Mouse (Mus musculus) lung, postnatal 0 days (tissue): Measurements from ENCODE around the gene Muc20. TPM values are rescaled to one million over a fixed set of nuclear protein-coding genes. Genes with fewer than 3 reads are reported as not detected.

Source experiments
- ATAC-seq: fragments of 200-750 bp; cut with Nextera tagmentation; 2 replicates; pipeline ENCODE4 v1.8.0; 2017; ENCODE audit warnings: moderate library complexity
- DNase-seq: peaks from one replicate; pipeline ENCODE4 v3.0.0-alpha.2; 2016; ENCODE audit warnings: low spot score
- H3K27ac ChIP-seq: fragments of 300-500 bp; sonication (generic); 2 replicates; pipeline ENCODE4 v1.5.1; 2014; ENCODE audit warnings: antibody characterized with exemption, mild to moderate bottlenecking, low read length, mixed read lengths
- H3K27me3 ChIP-seq: fragments of 300-500 bp; sonication (generic); replicated peaks from 2 replicates; pipeline ENCODE4 v1.6.1; 2014; ENCODE audit warnings: low read length, mixed read lengths; ENCODE audit not compliant: insufficient read depth
- H3K36me3 ChIP-seq: fragments of 300-500 bp; sonication (generic); 2 replicates; pipeline ENCODE4 v1.6.1; 2014; ENCODE audit warnings: low read length, mixed read lengths; ENCODE audit not compliant: insufficient read depth
- H3K4me1 ChIP-seq: fragments of 300-500 bp; sonication (generic); 2 replicates; pipeline ENCODE4 v1.6.1; 2014; ENCODE audit warnings: antibody characterized with exemption, low read depth, low read length, mixed read lengths; ENCODE audit not compliant: insufficient read depth
- H3K4me2 ChIP-seq: fragments of 300-500 bp; sonication (generic); replicated peaks from 2 replicates; pipeline ENCODE4 v1.6.1; 2014; ENCODE audit warnings: low read depth, mild to moderate bottlenecking, low read length, moderate library complexity, mixed read lengths
- H3K4me3 ChIP-seq: fragments of 300-500 bp; sonication (generic); 2 replicates; pipeline ENCODE4 v1.5.1; 2014; ENCODE audit warnings: low read depth, low read length
- H3K9ac ChIP-seq: fragments of 300-500 bp; sonication (generic); replicated peaks from 2 replicates; pipeline ENCODE4 v1.6.1; 2014; ENCODE audit warnings: low read depth, mild to moderate bottlenecking
- H3K9me3 ChIP-seq: fragments of 300-500 bp; sonication (generic); 2 replicates; pipeline ENCODE4 v1.6.1; 2016; ENCODE audit warnings: low read length, mixed read lengths
- CTCF ChIP-seq: IDR thresholded peaks from 2 replicates; pipeline ENCODE4 v1.5.1; 2016; ENCODE audit warnings: antibody characterized with exemption, mild to moderate bottlenecking
- EP300 ChIP-seq: IDR thresholded peaks from 2 replicates; pipeline ENCODE4 v1.6.1; 2016; ENCODE audit warnings: antibody characterized with exemption, mild to moderate bottlenecking, control low read depth
- WGBS: fragments of 180-500 bp; shearing (Covaris S2); extraction: QIAGEN DNeasy Blood & Tissue Kit; methylation state at CpG from one replicate; pipeline ENCODE4 v1.1.7; 2014; 5-methylcytosine and 5-hydroxymethylcytosine counted together
- polyA plus RNA-seq: library from polyadenylated mRNA; unstranded; fragments of >200 nt; fragmentation: Nextera tagmentation; extraction: Ambion mirVana; gene quantifications from 2 replicates; pipeline ENCODE4 v1.2.1, GENCODE M21; 2015

Muc20 gene
- polyA plus RNA-seq, 1 experiment from 2014 or later = 1.1 TPM

DNA sequence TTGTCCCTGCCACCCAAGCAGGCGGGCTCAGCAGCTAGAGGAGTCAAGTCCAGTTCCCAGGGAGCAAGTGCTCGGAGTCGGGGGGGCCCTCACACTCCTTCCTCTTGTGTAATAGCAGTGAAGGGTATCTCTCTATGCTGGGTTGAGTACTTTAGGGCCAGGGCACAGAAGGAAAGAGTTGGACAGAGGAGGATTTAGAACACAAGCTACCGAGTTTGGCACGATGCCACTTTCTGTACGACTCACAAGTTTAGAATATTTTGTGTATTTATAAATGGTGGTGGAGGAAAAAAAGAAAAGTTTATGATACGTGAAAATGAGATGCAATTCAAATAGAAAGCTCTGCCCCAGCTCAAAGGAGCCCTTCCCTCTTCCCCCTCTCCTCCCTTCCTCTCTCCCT is 7.9 kb upstream of the Muc20 start:
- peak; percentile 43 for ATAC-seq
- no peak overlapping the region for H3K4me2 ChIP-seq
- H3K36me3 ChIP-seq = no peaks in the 10 kb centered on the region
- no peak overlapping the region for H3K9ac ChIP-seq
- H3K27me3 ChIP-seq = no peaks in the 10 kb centered on the region
- H3K9me3 ChIP-seq = no peaks in the 10 kb centered on the region
- WGBS = 39% methylated on average over 7 of the region's 7 CpGs
- no peak overlapping the region for H3K4me3 ChIP-seq
- peak; percentile 40; the same call in 1 of the 2 replicates for TF ChIP-seq EP300
- no peak for TF ChIP-seq CTCF
- H3K27ac ChIP-seq = no peak overlapping the region
- peak; percentile 69 for DNase-seq
- H3K4me1 ChIP-seq = no peaks in the 10 kb centered on the region; the same call in 1 of the 2 replicates

DNA sequence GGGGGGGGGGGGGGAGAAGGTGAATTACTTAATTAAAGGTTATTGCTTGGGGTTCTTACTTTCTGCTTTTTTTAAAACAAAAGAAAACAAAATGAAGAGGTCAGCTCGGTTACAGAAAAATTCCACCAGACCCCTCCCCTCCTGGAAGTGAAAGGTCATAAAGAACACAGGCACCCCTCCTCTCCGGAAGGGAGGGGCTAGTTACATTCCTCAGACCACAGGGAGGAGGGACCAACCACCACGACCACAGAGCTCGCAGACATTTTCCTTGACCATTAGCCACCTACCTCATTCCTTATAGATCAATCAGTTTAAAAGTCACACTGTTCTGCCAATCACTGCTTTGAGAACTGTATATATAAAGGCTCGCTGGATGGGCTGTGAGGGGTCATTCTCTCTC is 6.7 kb upstream of the Muc20 start:
- 34% methylated on average over 5 of the region's 5 CpGs for WGBS
- DNase-seq = peak; percentile 36
- Histone ChIP-seq H3K36me3 (no peaks in the 10 kb centered on the region), H3K4me2 (no peak overlapping the region), H3K4me1 (no peaks in the 10 kb centered on the region; the same call in 1 of the 2 replicates), H3K4me3 (no peak overlapping the region), H3K9ac (no peak overlapping the region), H3K9me3 (no peaks in the 10 kb centered on the region), H3K27me3 (no peaks in the 10 kb centered on the region), H3K27ac (no peak overlapping the region; the same call in 1 of the 2 replicates)
- ATAC-seq = no peak
- TF ChIP-seq CTCF (no peak), EP300 (no peak)

DNA sequence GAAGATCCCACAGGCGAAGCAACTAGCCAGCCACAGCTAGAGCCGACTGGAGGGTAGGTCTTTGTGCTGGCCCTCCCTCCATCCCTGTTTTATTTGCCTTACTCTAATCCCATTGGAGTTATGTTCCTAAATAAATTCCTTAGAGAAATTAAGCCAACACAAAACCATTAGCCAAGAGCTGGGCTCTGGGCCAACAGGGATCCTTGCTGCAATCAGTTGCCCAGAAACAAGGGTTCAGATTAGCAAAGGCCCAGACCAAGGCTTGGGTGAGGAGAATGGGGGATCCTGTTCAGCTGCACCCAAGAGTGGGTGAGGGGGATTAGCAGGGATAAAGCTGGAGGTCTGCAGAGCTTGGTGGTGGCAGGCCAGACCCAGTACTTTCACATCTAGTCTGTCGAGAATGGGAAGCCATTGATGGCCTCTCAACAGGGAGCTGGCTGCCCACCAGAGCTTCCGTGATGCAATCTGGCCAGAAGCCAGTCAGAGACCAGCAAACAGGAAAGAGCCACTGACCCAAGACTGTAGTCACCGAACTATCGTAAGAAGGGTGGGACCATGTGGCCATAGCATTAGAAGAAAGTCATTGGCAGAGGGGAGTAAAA is 6.1 kb upstream of the Muc20 start:
- ATAC-seq (peak; percentile 65), DNase-seq (peak; percentile 91)
- H3K36me3 ChIP-seq = no peaks in the 10 kb centered on the region
- H3K4me3 ChIP-seq = no peak overlapping the region
- H3K4me1 ChIP-seq = no peaks in the 10 kb centered on the region; the same call in 1 of the 2 replicates
- H3K27me3 ChIP-seq = no peaks in the 10 kb centered on the region
- TF ChIP-seq CTCF (no peak), EP300 (peak; percentile 63; the same call in 1 of the 2 replicates)
- no peak overlapping the region for H3K9ac ChIP-seq
- no peaks in the 10 kb centered on the region for H3K9me3 ChIP-seq
- peak overlapping the region; percentile 52 for H3K27ac ChIP-seq
- WGBS = 8% methylated on average over 6 of the region's 6 CpGs
- H3K4me2 ChIP-seq = no peak overlapping the region

DNA sequence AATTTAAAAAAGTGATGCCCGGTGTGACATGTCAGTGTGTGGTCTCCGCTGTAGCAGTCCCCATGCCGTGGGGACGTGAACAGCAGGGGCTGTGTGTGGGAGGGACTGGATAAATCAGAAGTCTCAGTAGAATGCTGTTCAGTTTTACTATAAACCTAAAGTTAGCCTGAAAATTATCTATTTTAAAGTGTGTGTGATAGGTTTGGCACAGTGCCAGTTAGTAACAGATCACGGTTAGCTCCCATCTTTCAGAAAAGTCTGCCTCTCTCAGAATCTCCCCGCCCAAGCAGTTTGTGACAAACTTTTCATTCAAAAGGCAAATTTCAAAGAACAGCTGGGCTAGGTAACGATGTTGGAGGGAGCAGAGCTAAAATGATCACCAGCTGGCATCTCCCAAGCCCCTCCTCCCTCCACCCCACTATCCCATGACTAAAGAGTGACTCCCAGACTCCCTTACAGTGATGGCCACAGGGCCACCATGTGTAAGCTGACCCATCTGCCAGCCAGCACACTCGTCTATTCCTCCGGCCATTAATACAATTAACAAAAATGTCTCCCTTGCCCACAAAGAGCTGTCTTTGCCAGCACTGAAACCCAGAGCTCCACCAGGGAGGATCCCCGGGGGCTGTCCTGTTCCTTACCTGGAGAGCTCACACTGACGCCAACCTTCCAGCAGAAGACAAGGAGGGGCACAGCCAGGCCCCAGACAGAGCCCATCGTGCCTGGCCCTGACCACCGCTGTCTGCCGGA is 384 bp downstream of the Muc20 start:
- 53% methylated on average over 14 of the region's 14 CpGs for WGBS
- no peak overlapping the region for H3K27ac ChIP-seq
- H3K4me3 ChIP-seq = no peak overlapping the region
- H3K4me2 ChIP-seq = no peak overlapping the region
- no peaks in the 10 kb centered on the region for H3K36me3 ChIP-seq
- no peaks in the 10 kb centered on the region for H3K27me3 ChIP-seq
- TF ChIP-seq EP300 (no peak), CTCF (no peak)
- ATAC-seq = no peak
- no peak overlapping the region for H3K9ac ChIP-seq
- H3K9me3 ChIP-seq = no peaks in the 10 kb centered on the region
- no peaks in the 10 kb centered on the region for H3K4me1 ChIP-seq
- DNase-seq = no peak

DNA sequence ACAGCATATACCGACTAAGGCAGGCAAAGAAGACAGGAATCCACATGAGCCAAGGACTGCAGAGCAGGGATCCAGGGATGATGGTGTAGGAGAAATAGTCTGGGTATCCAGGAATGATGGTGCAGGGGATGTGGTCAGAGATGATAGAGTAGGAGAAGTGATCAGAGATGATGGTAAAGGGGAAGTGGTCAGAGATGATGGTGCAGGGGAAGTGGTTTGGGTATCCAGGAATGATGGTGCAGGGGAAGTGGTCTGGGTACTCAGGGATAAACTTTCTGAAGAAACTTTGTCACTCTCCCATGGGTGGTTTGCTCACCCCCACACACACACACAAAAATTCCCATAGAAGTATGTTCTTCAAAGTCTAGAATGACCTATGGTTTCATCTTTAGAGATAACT is 2.1 kb downstream of the Muc20 start:
- Histone ChIP-seq H3K36me3 (no peaks in the 10 kb centered on the region), H3K27me3 (no peaks in the 10 kb centered on the region), H3K9ac (no peak overlapping the region), H3K27ac (no peak overlapping the region), H3K9me3 (no peaks in the 10 kb centered on the region), H3K4me3 (no peak overlapping the region), H3K4me2 (no peak overlapping the region), H3K4me1 (no peaks in the 10 kb centered on the region)
- 73% methylated on average over 1 of the region's 1 CpGs for WGBS
- DNase-seq (no peak), ATAC-seq (no peak)
- TF ChIP-seq CTCF = no peak

DNA sequence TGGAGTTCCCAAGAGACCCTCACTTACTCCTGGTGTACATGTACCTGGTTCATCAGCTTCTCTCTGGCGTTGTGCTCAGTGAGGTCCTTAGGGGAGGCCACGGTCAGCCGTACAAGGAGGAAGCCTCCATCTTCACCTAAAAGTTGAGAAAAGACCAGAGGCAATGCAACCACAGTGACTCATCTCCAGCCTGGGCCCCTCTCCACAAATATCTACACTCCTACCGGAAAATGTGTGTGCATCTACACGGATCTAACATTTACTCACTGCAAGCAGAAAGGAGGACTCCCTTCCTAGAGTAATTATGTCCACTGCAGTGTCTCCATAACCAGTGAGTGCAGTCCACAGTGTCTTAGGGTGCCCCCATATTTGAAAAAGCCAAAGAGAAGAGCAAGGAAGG is 7.2 kb downstream of the Muc20 start:
- TF ChIP-seq CTCF (no peak), EP300 (no peak)
- H3K9me3 ChIP-seq = no peaks in the 10 kb centered on the region
- no peak overlapping the region for H3K9ac ChIP-seq
- no peak overlapping the region for H3K4me2 ChIP-seq
- no peak for ATAC-seq
- no peak for DNase-seq
- no peaks in the 10 kb centered on the region for H3K4me1 ChIP-seq
- no peaks in the 10 kb centered on the region for H3K27me3 ChIP-seq
- H3K36me3 ChIP-seq = no peaks in the 10 kb centered on the region
- no peak overlapping the region for H3K27ac ChIP-seq
- 90% methylated on average over 5 of the region's 5 CpGs for WGBS
- no peak overlapping the region for H3K4me3 ChIP-seq
